Comparison of ENCODE assay signal across 17 mouse cellular contexts in genomic region chr17:86724786-86725415, GRCm38 (mm10). TPM values are rescaled to one million over a fixed set of nuclear protein-coding genes. Genes with fewer than 3 reads are reported as not detected.
DNase-seq lines count a peak whose midpoint lies in the region; ATAC-seq lines count a peak whose summit lies in the region.
"Had no signal": no experiment of that assay in that cellular context is flagged by ENCODE, and none has a peak within 500 bp of the region (broad histone marks: within the 10 kb centered on the region; RNA-seq: fewer than 3 reads in every experiment).

No protein-coding gene starts in this region.

- ATAC-seq in megakaryocyte progenitor cell, adult 5-6 weeks (replicated peaks; ENCODE audit: poor library complexity): no peak
- ATAC-seq: forebrain, embryonic 13.5 days; liver, embryonic 12.5 days; midbrain, embryonic 16.5 days had no signal

- DNase-seq in heart, adult 11 months: peak; percentile 86
- DNase-seq in heart, postnatal 14 days: no peak
- DNase-seq in right cerebral cortex, postnatal 10 days (ENCODE audit: low spot score in 2 of 2): peak; percentile 31 to 36
- no peak for DNase-seq in right cerebral cortex, postnatal 14 days
- DNase-seq in layer of hippocampus, adult 8-10 months (ENCODE audit: low spot score in 2 of 2): peak; percentile 48 to 67
- DNase-seq in cerebellum, adult 8-10 months: no peak
- DNase-seq: adrenal gland, adult 2 months; cerebellum, postnatal 14 days; embryo, embryonic 11 days; gastrocnemius, postnatal 10 days; kidney, adult 8-10 months; kidney, postnatal 4 days had no signal

- intact Hi-C loops in heart, postnatal 14 days (cut with DNase I): no loop called here

RNA-seq across cellular contexts. Expression of gene Epas1, which starts 28.6 kb away (rescaled TPM):
- 100 to 1,000 TPM; 259 to 278 TPM for total RNA-seq in heart, postnatal 14 days (2021)
- total RNA-seq in layer of hippocampus, adult 8-10 months (2022): 10 to 100 TPM; 89.6 to 95.2 (median 94.2) TPM
- total RNA-seq in megakaryocyte progenitor cell, adult 5-6 weeks (2015): 0.02 TPM in 1 of 2 replicates, not detected in the other
- not detected in 2 replicates for total RNA-seq in megakaryocyte progenitor cell, adult 5-6 weeks (2017)
- total RNA-seq: MEL had no signal

Comparison
In these comparisons a context has a peak if more than half of its experiments do, and no peak if none do; other contexts are left out.
1. DNase-seq: peak in heart, adult 11 months (single experiment), right cerebral cortex, postnatal 10 days (2 of 2) and layer of hippocampus, adult 8-10 months (2 of 2); none in heart, postnatal 14 days (0 of 2), right cerebral cortex, postnatal 14 days (single experiment) and cerebellum, adult 8-10 months (single experiment).
2. RNA of gene Epas1, which starts 28.6 kb away (total RNA-seq): 259 to 278 TPM in heart, postnatal 14 days and 89.6 to 95.2 TPM in layer of hippocampus, adult 8-10 months; 0.02 TPM in megakaryocyte progenitor cell, adult 5-6 weeks; every median in the first group is over 10 times any median in the second.